Mouse (Mus musculus): ENCODE measurements around the gene Usp30. TPM values are rescaled to one million over a fixed set of nuclear protein-coding genes. Genes with fewer than 3 reads are reported as not detected.

Usp30 gene
- total RNA-seq, 2 experiments from 2014 or later = 7.2 to 7.8 TPM

GRCm38 (mm10) chr5:114146028-114146888 lies 81.0 kb downstream of the Usp30 start, which contains the start of gene Acacb:
TSS of gene Acacb (plus strand) at chr5:114146535.
- DNase-seq = peak; percentile 52
- intact Hi-C loops (cut with DNase I; ENCODE audit: low total_unique reads) = no loop called here

- intact Hi-C loops (cut with DNase I; ENCODE audit: low total_unique reads) = no loop called here
- DNase-seq = no peak
Observed at GRCm38 (mm10) chr5:114147043-114147972, 82.0 kb downstream of the Usp30 start.

GRCm38 (mm10) chr5:114152359-114153092 lies 87.3 kb downstream of the Usp30 start:
- no peak for DNase-seq
- intact Hi-C loops (cut with DNase I; ENCODE audit: low total_unique reads) = no loop called here

GRCm38 (mm10) chr5:114153490-114153889 lies 88.2 kb downstream of the Usp30 start:
- no peak for DNase-seq
- intact Hi-C loops (cut with DNase I; ENCODE audit: low total_unique reads) = no loop called here

- intact Hi-C loops (cut with DNase I; ENCODE audit: low total_unique reads) = no loop called here
- no peak for DNase-seq
Observed at GRCm38 (mm10) chr5:114154765-114155164, 89.5 kb downstream of the Usp30 start.

- intact Hi-C loops (cut with DNase I; ENCODE audit: low total_unique reads) = no loop called here
Observed at GRCm38 (mm10) chr5:114155168-114155933, 90.1 kb downstream of the Usp30 start.

GRCm38 (mm10) chr5:114157236-114157635 lies 92.0 kb downstream of the Usp30 start:
- peak; percentile 32 for DNase-seq
- intact Hi-C loops (cut with DNase I; ENCODE audit: low total_unique reads) = no loop called here

More at GRCm38 (mm10) chr5:114155168-114155933, 90.1 kb downstream of the Usp30 start:
- peak; percentile 68 for DNase-seq

- no peak for DNase-seq
- intact Hi-C loops (cut with DNase I; ENCODE audit: low total_unique reads) = no loop called here
Observed at GRCm38 (mm10) chr5:114161424-114161823, 96.2 kb downstream of the Usp30 start.

- no peak for DNase-seq
- intact Hi-C loops (cut with DNase I; ENCODE audit: low total_unique reads) = no loop called here
Observed at GRCm38 (mm10) chr5:114162106-114162815, 97.0 kb downstream of the Usp30 start.

GRCm38 (mm10) chr5:114163117-114163696 lies 97.9 kb downstream of the Usp30 start:
- intact Hi-C loops (cut with DNase I; ENCODE audit: low total_unique reads) = no loop called here

GRCm38 (mm10) chr5:114170345-114170744 lies 105.1 kb downstream of the Usp30 start:
- intact Hi-C loops (cut with DNase I; ENCODE audit: low total_unique reads) = no loop called here
- DNase-seq = no peak

More at GRCm38 (mm10) chr5:114163117-114163696, 97.9 kb downstream of the Usp30 start:
- no peak for DNase-seq

- no peak for DNase-seq
- intact Hi-C loops (cut with DNase I; ENCODE audit: low total_unique reads) = no loop called here
Observed at GRCm38 (mm10) chr5:114172936-114173335, 107.7 kb downstream of the Usp30 start.

GRCm38 (mm10) chr5:114173458-114173857 lies 108.2 kb downstream of the Usp30 start:
- intact Hi-C loops (cut with DNase I; ENCODE audit: low total_unique reads) = no loop called here

GRCm38 (mm10) chr5:114173877-114174581 lies 108.8 kb downstream of the Usp30 start:
- no peak for DNase-seq
- intact Hi-C loops (cut with DNase I; ENCODE audit: low total_unique reads) = no loop called here

More at GRCm38 (mm10) chr5:114173458-114173857, 108.2 kb downstream of the Usp30 start:
- DNase-seq = no peak
